Mouse (Mus musculus) lung, embryonic 16.5 days (tissue): Measurements from ENCODE around the gene Usp4. TPM values are rescaled to one million over a fixed set of nuclear protein-coding genes. Genes with fewer than 3 reads are reported as not detected.

ENCODE experiments used
- ATAC-seq: fragments of 200-750 bp; cut with Nextera tagmentation; 2 replicates; pipeline ENCODE4 v1.8.0; 2017; ENCODE audit warnings: low read depth, mild to moderate bottlenecking, moderate library complexity
- H3K27ac ChIP-seq: fragments of 300-500 bp; sonication (generic); 2 replicates; pipeline ENCODE4 v1.5.1; 2014; ENCODE audit warnings: mild to moderate bottlenecking, control low read depth, low read length
- H3K27me3 ChIP-seq: fragments of 300-500 bp; sonication (generic); 2 replicates; pipeline ENCODE4 v1.6.1; 2014; ENCODE audit warnings: low read depth, low read length, mixed read lengths; ENCODE audit not compliant: control insufficient read depth, insufficient read depth
- H3K36me3 ChIP-seq: fragments of 300-500 bp; sonication (generic); 2 replicates; pipeline ENCODE4 v1.6.1; 2014; ENCODE audit warnings: low read length; ENCODE audit not compliant: control insufficient read depth, insufficient read depth
- H3K4me1 ChIP-seq: fragments of 300-500 bp; sonication (generic); replicated peaks from 2 replicates; pipeline ENCODE4 v1.6.1; 2014; ENCODE audit warnings: low read length, mixed read lengths; ENCODE audit not compliant: control insufficient read depth, insufficient read depth
- H3K4me2 ChIP-seq: fragments of 300-500 bp; sonication (generic); 2 replicates; pipeline ENCODE4 v1.6.1; 2014; ENCODE audit warnings: low read depth, low read length, control low read depth
- H3K4me3 ChIP-seq: fragments of 300-500 bp; sonication (generic); 2 replicates; pipeline ENCODE4 v1.5.1; 2014; ENCODE audit warnings: mild to moderate bottlenecking, low read length, control low read depth
- H3K9ac ChIP-seq: fragments of 300-500 bp; sonication (generic); 2 replicates; pipeline ENCODE4 v1.6.1; 2014; ENCODE audit warnings: low read length, control low read depth
- H3K9me3 ChIP-seq: fragments of 300-500 bp; sonication (generic); 2 replicates; pipeline ENCODE4 v1.6.1; 2016; ENCODE audit warnings: low read length; ENCODE audit not compliant: control insufficient read depth
- WGBS: fragments of 180-500 bp; shearing (Covaris S2); extraction: QIAGEN DNeasy Blood & Tissue Kit; methylation state at CpG from one replicate; pipeline ENCODE4 v1.1.7; 2014; 5-methylcytosine and 5-hydroxymethylcytosine counted together
- polyA plus RNA-seq: library from polyadenylated mRNA; unstranded; fragments of >200 nt; fragmentation: Nextera tagmentation; extraction: Ambion mirVana; gene quantifications from 2 replicates; pipeline ENCODE4 v1.2.1, GENCODE M21; 2015

The Usp4 gene
- polyA plus RNA-seq, 1 experiment from 2014 or later: 93.6 TPM

DNA sequence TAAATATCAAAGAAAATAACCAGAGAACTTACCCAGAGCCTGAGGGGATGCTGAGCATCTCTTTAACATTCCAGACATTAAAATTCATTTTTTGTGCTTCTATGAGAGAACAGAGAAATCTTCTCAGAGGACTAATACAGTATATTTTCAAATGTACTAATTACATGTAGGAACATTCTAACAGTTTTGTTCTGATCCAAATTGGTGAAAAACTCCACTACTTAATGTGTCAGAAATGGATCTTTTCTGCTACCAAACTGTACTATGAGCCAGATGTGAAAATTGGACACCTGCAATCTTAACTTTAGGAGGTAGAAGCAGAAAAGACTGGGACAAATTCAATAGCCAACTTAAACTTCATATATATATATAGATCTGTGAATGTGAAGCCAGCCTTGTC is 80.7 kb downstream of the Usp4 start, which contains the start of gene Ccdc36:
Gene Ccdc36 (minus strand): TSS at position 101 of the 400 bp plus-strand sequence.
- Histone ChIP-seq H3K4me2 (no peak within 1 kb of the TSS), H3K9me3 (no peaks in the 10 kb centered on the region), H3K27ac (no peak within 1 kb of the TSS), H3K27me3 (no peaks in the 10 kb centered on the region), H3K9ac (no peak within 1 kb of the TSS), H3K36me3 (no peaks in the 10 kb centered on the region), H3K4me3 (no peak within 1 kb of the TSS), H3K4me1 (no peaks in the 10 kb centered on the region)
- no peak for ATAC-seq

DNA sequence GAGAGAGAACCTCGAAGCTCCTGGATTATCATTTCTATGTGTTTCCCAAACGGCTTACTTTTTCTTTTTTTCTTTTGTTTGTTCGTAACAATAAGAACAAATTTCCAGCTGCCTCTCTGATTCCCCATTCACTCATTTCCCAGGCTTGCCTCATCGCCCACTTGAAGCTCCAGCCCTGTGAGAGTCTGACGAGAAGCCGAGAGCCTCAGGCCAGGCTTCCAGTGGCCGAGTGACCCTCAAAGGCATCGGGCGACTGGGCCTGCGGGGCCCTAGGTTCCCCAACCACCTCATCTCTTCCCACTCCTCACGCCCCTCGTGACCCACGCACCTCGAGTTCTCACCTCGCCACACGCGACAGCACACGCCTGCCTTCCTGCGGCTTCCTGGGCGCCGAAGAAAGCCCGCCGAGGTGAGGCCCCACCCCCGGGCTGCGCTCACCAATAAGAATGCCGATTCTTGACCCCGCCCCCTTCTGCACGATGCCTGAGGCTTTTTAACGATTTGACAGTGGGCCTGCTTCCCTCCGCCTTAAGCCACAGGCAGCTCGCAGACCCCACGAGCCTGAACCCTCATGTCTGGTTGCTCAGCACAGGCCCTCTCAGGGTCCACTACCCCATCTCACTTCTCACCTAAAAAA is 83.9 kb downstream of the Usp4 start:
- Histone ChIP-seq H3K27me3 (no peaks in the 10 kb centered on the region), H3K9me3 (no peaks in the 10 kb centered on the region), H3K36me3 (no peaks in the 10 kb centered on the region), H3K4me1 (no peaks in the 10 kb centered on the region), H3K4me3 (peak overlapping the region; percentile 45), H3K4me2 (peak overlapping the region; percentile 52), H3K9ac (peak overlapping the region; percentile 57), H3K27ac (no peak overlapping the region)
- ATAC-seq: peak; percentile 88
- 33% methylated on average over 32 of the region's 32 CpGs for WGBS

DNA sequence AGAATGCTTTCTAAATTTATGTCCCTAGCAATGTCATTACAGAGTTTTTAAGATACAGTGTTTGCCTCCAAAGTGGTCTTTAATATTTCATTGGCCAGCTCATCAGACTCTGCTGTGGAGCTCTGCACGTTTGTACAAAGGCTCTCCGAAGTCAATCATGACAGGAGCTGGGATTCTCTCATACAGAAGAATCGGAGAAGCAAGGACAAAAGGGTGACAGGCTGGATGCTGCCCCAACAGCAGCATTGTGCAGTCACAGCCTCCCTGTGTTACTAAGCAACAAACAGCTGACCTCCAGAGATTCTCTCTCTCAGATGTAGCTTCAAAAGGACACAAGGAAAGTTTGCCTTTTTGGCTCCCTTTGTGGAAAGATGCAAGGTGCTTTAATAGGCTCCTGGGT is 88.5 kb downstream of the Usp4 start, which contains the start of gene BC048562:
Gene BC048562 (plus strand): TSS at position 301 of the 400 bp plus-strand sequence.
- Histone ChIP-seq H3K9me3 (no peaks in the 10 kb centered on the region), H3K4me1 (peaks cover 10% of the 10 kb centered on the region), H3K4me2 (no peak within 1 kb of the TSS), H3K9ac (no peak within 1 kb of the TSS), H3K36me3 (no peaks in the 10 kb centered on the region), H3K27me3 (no peaks in the 10 kb centered on the region), H3K4me3 (no peak within 1 kb of the TSS), H3K27ac (no peak within 1 kb of the TSS)
- WGBS: 71% methylated on average over 3 of the region's 3 CpGs
- no peak for ATAC-seq

DNA sequence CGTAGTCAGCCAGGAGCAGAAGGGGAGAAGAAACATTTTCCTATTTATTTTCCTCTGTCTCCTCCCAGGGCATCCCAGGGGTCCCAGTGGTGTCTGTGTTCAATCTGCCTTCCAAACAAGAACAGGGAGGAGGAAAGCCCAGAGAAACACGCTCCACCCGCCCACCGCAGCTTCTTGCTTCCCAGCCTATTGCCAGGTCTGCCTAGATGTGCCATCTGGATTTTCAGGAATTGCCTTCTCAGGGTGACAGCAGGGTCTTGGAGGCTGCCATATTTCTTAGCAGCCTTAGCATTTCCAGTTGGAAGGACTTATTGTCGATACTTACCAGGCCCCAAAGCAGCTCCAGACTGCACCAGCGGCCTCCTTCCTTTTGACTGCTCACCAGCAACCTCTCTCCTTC is 91.5 kb downstream of the Usp4 start:
- 84% methylated on average over 6 of the region's 6 CpGs for WGBS
- Histone ChIP-seq H3K9me3 (no peaks in the 10 kb centered on the region), H3K27ac (no peak overlapping the region), H3K9ac (no peak overlapping the region), H3K4me3 (no peak overlapping the region), H3K4me1 (peaks cover 14% of the 10 kb centered on the region), H3K27me3 (no peaks in the 10 kb centered on the region), H3K4me2 (no peak overlapping the region), H3K36me3 (no peaks in the 10 kb centered on the region)
- ATAC-seq: no peak

DNA sequence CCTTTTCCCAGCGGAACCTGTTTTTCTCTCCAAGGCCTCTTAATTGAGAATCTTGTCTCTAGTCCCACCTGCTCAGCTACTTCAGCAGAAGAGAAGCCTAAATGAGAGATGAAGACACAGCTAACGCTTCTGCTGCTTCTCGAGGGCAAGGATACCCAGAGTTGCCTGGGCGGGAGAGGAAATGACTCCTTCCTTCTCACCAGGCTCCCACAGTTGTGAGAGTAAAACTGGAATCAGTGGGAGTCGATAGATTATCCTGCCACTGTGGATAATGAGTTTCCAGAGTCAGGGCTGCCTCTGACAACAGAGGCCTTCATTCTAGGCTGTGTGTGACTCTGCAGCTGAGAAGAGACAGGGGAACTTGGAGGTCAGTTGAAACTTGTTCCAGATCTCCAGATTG is 92.8 kb downstream of the Usp4 start:
- no peaks in the 10 kb centered on the region for H3K27me3 ChIP-seq
- 60% methylated on average over 5 of the region's 5 CpGs for WGBS
- H3K4me3 ChIP-seq: no peak overlapping the region
- H3K9me3 ChIP-seq: no peaks in the 10 kb centered on the region
- no peak overlapping the region for H3K4me2 ChIP-seq
- no peaks in the 10 kb centered on the region for H3K36me3 ChIP-seq
- H3K27ac ChIP-seq: no peak overlapping the region
- ATAC-seq: no peak
- H3K4me1 ChIP-seq: peaks cover 16% of the 10 kb centered on the region
- H3K9ac ChIP-seq: no peak overlapping the region

DNA sequence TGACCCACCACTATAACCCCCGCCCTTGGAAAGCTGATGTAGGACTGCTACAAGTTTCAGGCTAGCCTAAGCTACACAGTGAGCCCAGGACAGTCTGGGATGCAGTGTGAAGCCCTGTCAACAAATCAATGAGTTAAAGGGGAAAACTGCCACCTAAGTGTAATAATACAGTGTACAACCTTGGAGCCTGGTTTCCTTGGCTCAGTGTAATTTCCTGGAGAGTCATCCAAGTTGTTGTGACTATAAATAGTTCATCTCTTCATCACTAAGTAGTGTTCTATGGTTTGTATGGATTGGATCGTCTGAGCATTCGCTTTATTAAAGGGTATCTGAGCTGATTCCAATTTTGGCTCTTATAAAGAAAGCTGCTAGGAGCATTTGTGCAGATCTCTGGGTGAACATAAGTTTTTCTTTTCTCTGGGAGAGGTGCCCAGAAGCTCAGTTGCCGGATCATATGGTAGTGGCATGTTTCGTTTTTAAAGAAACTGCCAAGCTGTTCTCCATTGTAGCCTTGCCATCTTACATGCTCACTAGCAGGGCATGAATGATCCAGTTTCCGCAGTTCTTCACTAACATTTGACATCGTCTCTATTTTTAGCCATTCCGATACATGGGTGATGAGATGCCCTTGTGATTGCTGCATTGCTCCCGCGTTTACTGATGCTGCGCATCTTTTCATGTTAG is 93.7 kb downstream of the Usp4 start:
- Histone ChIP-seq H3K9me3 (no peaks in the 10 kb centered on the region), H3K27me3 (no peaks in the 10 kb centered on the region), H3K4me1 (peaks cover 16% of the 10 kb centered on the region), H3K9ac (no peak overlapping the region), H3K27ac (peak overlapping the region; percentile 32; the same call in 1 of the 2 replicates), H3K4me3 (no peak overlapping the region), H3K36me3 (no peaks in the 10 kb centered on the region), H3K4me2 (no peak overlapping the region)
- WGBS: 76% methylated on average over 11 of the region's 11 CpGs
- ATAC-seq: 0 out of 2 replicates have a peak, but pooled peaks have one; percentile 18

Other genes with a start within 250 kb of the Usp4 start
- gene Bsn, start 157.5 kb upstream of the Usp4 start, polyA plus RNA-seq: 0.26 and 0.30 TPM in 2 replicates
- gene Dag1, start 83.9 kb upstream of the Usp4 start, polyA plus RNA-seq: 124 and 141 TPM in 2 replicates
- gene Nicn1, start 57.4 kb upstream of the Usp4 start, polyA plus RNA-seq: 36.8 and 41.6 TPM in 2 replicates
- 19.1 and 21.9 TPM in 2 replicates for gene Amt, start 51.0 kb upstream of the Usp4 start, polyA plus RNA-seq
- gene Rhoa, start 41.7 kb upstream of the Usp4 start, polyA plus RNA-seq: 531 and 556 TPM in 2 replicates
- gene Tcta, start 41.7 kb upstream of the Usp4 start, polyA plus RNA-seq: 38.0 and 41.8 TPM in 2 replicates
- gene Gpx1, start 8.9 kb upstream of the Usp4 start, polyA plus RNA-seq: 649 and 714 TPM in 2 replicates
- gene 1700102P08Rik, start 45.0 kb downstream of the Usp4 start, polyA plus RNA-seq: 0.41 and 0.64 TPM in 2 replicates
- gene Ccdc36, start 80.6 kb downstream of the Usp4 start, polyA plus RNA-seq: 1.7 and 2.6 TPM in 2 replicates
- gene BC048562, start 88.6 kb downstream of the Usp4 start, polyA plus RNA-seq: not detected in 2 replicates
- gene Ccdc71, start 112.7 kb downstream of the Usp4 start, polyA plus RNA-seq: 50.7 and 58.0 TPM in 2 replicates
- gene Klhdc8b, start 113.7 kb downstream of the Usp4 start, polyA plus RNA-seq: 76.6 and 89.7 TPM in 2 replicates
- 86.0 and 95.5 TPM in 2 replicates for gene Lamb2, start 131.9 kb downstream of the Usp4 start, polyA plus RNA-seq
- gene Usp19, start 142.7 kb downstream of the Usp4 start, polyA plus RNA-seq: 59.1 and 61.0 TPM in 2 replicates
- gene Qars, start 159.9 kb downstream of the Usp4 start, polyA plus RNA-seq: 97.4 and 107 TPM in 2 replicates
- 108 and 118 TPM in 2 replicates for gene Qrich1, start 169.0 kb downstream of the Usp4 start, polyA plus RNA-seq
- gene Impdh2, start 212.4 kb downstream of the Usp4 start, polyA plus RNA-seq: 148 and 149 TPM in 2 replicates
- gene Ndufaf3, start 219.6 kb downstream of the Usp4 start, polyA plus RNA-seq: 55.8 and 60.2 TPM in 2 replicates
- 146 and 161 TPM in 2 replicates for gene Dalrd3, start 222.0 kb downstream of the Usp4 start, polyA plus RNA-seq
- gene Wdr6, start 230.9 kb downstream of the Usp4 start, polyA plus RNA-seq: 122 and 128 TPM in 2 replicates
- 8.0 and 8.3 TPM in 2 replicates for gene P4htm, start 249.8 kb downstream of the Usp4 start, polyA plus RNA-seq